Mouse (Mus musculus): Measurements from ENCODE around the gene Mgat5. TPM values are rescaled to one million over a fixed set of nuclear protein-coding genes. Genes with fewer than 3 reads are reported as not detected.

Gene Mgat5
- total RNA-seq (2014; rRNA removed; ENCODE audit: low replicate concordance), result 11.2 and 14.6 TPM in 2 replicates
- polyA plus RNA-seq (2015; fragmentation: Nextera tagmentation; extraction: Ambion mirVana), result 2.1 and 2.4 TPM in 2 replicates

GRCm38 (mm10) chr1:127204817-127205485 is at the start of gene Mgat5:
TSS of gene Mgat5 (plus strand) at chr1:127205015.
- DNase-seq (ENCODE audit: low spot score) (peak; percentile 93), ATAC-seq (ENCODE audit: insufficient read depth, low read depth) (peak; percentile 92)
- peak within 1 kb of the TSS; percentile 84 for H3K4me2 ChIP-seq (ENCODE audit: low read depth, low read length)
- H3K9me3 ChIP-seq (replicated peaks; ENCODE audit: control insufficient read depth, low read length), result no peaks in the 10 kb centered on the region
- H3K4me1 ChIP-seq (ENCODE audit: control insufficient read depth, insufficient read depth), result peaks cover 14% of the 10 kb centered on the region; the same call in 1 of the 2 replicates
- no peaks in the 10 kb centered on the region for H3K36me3 ChIP-seq (replicated peaks; ENCODE audit: control insufficient read depth, insufficient read depth, low read length)
- no peaks in the 10 kb centered on the region for H3K27me3 ChIP-seq (ENCODE audit: control insufficient read depth, insufficient read depth, low read length)
- peak within 1 kb of the TSS; percentile 73 for H3K9ac ChIP-seq (replicated peaks; ENCODE audit: low read depth, low read length)
- WGBS, result under 1% methylated on average over 51 of the region's 51 CpGs
- H3K4me3 ChIP-seq (ENCODE audit: low read depth, low read length), result peak within 1 kb of the TSS; percentile 93
- peak; percentile 23; the same call in 1 of the 2 replicates for TF ChIP-seq CTCF (IDR thresholded peaks at IDR 0.05; ENCODE audit: low read depth)
- no peak for TF ChIP-seq EP300 (IDR thresholded peaks at IDR 0.05; ENCODE audit: low read depth)
- peak within 1 kb of the TSS; percentile 95 for H3K27ac ChIP-seq (ENCODE audit: low read depth)

- Histone ChIP-seq H3K4me1 (ENCODE audit: control insufficient read depth, insufficient read depth) (no peaks in the 10 kb centered on the region), H3K36me3 (replicated peaks; ENCODE audit: control insufficient read depth, insufficient read depth, low read length) (no peaks in the 10 kb centered on the region), H3K27ac (ENCODE audit: low read depth) (no peak overlapping the region), H3K9me3 (replicated peaks; ENCODE audit: control insufficient read depth, low read length) (no peaks in the 10 kb centered on the region), H3K27me3 (ENCODE audit: control insufficient read depth, insufficient read depth, low read length) (no peaks in the 10 kb centered on the region), H3K4me2 (ENCODE audit: low read depth, low read length) (no peak overlapping the region), H3K9ac (replicated peaks; ENCODE audit: low read depth, low read length) (no peak overlapping the region), H3K4me3 (ENCODE audit: low read depth, low read length) (no peak overlapping the region)
- TF ChIP-seq CTCF (IDR thresholded peaks at IDR 0.05; ENCODE audit: low read depth) (no peak), EP300 (IDR thresholded peaks at IDR 0.05; ENCODE audit: low read depth) (no peak)
- no peak for DNase-seq (ENCODE audit: low spot score)
- WGBS, result 88% methylated on average over 5 of the region's 5 CpGs
- no peak for ATAC-seq (ENCODE audit: insufficient read depth, low read depth)
Observed at GRCm38 (mm10) chr1:127160118-127160760, 44.6 kb upstream of the Mgat5 start.

- Histone ChIP-seq H3K36me3 (replicated peaks; ENCODE audit: control insufficient read depth, insufficient read depth, low read length) (no peaks in the 10 kb centered on the region), H3K27me3 (ENCODE audit: control insufficient read depth, insufficient read depth, low read length) (no peaks in the 10 kb centered on the region), H3K9ac (replicated peaks; ENCODE audit: low read depth, low read length) (no peak overlapping the region), H3K4me3 (ENCODE audit: low read depth, low read length) (no peak overlapping the region), H3K4me2 (ENCODE audit: low read depth, low read length) (no peak overlapping the region), H3K4me1 (ENCODE audit: control insufficient read depth, insufficient read depth) (no peaks in the 10 kb centered on the region), H3K27ac (ENCODE audit: low read depth) (no peak overlapping the region), H3K9me3 (replicated peaks; ENCODE audit: control insufficient read depth, low read length) (no peaks in the 10 kb centered on the region)
- no peak for TF ChIP-seq EP300 (IDR thresholded peaks at IDR 0.05; ENCODE audit: low read depth)
- no peak for TF ChIP-seq CTCF (IDR thresholded peaks at IDR 0.05; ENCODE audit: low read depth)
- DNase-seq (ENCODE audit: low spot score) (no peak), ATAC-seq (ENCODE audit: insufficient read depth, low read depth) (no peak)
- WGBS, result 79% methylated on average over 4 of the region's 4 CpGs
Observed at GRCm38 (mm10) chr1:127164589-127165160, 40.1 kb upstream of the Mgat5 start.

GRCm38 (mm10) chr1:127166521-127166920 is 38.3 kb upstream of the Mgat5 start:
- no peaks in the 10 kb centered on the region for H3K4me1 ChIP-seq (ENCODE audit: control insufficient read depth, insufficient read depth)
- no peak overlapping the region for H3K27ac ChIP-seq (ENCODE audit: low read depth)
- H3K4me2 ChIP-seq (ENCODE audit: low read depth, low read length), result no peak overlapping the region
- H3K4me3 ChIP-seq (ENCODE audit: low read depth, low read length), result no peak overlapping the region
- DNase-seq (ENCODE audit: low spot score) (no peak), ATAC-seq (ENCODE audit: insufficient read depth, low read depth) (no peak)
- H3K36me3 ChIP-seq (replicated peaks; ENCODE audit: control insufficient read depth, insufficient read depth, low read length), result no peaks in the 10 kb centered on the region
- H3K27me3 ChIP-seq (ENCODE audit: control insufficient read depth, insufficient read depth, low read length), result no peaks in the 10 kb centered on the region
- TF ChIP-seq EP300 (IDR thresholded peaks at IDR 0.05; ENCODE audit: low read depth) (no peak), CTCF (IDR thresholded peaks at IDR 0.05; ENCODE audit: low read depth) (no peak)
- H3K9me3 ChIP-seq (replicated peaks; ENCODE audit: control insufficient read depth, low read length), result no peaks in the 10 kb centered on the region
- no peak overlapping the region for H3K9ac ChIP-seq (replicated peaks; ENCODE audit: low read depth, low read length)

GRCm38 (mm10) chr1:127167586-127167985 is 37.2 kb upstream of the Mgat5 start:
- WGBS, result 88% methylated on average over 1 of the region's 1 CpGs
- ATAC-seq (ENCODE audit: insufficient read depth, low read depth) (no peak), DNase-seq (ENCODE audit: low spot score) (no peak)
- Histone ChIP-seq H3K27me3 (ENCODE audit: control insufficient read depth, insufficient read depth, low read length) (no peaks in the 10 kb centered on the region), H3K9me3 (replicated peaks; ENCODE audit: control insufficient read depth, low read length) (no peaks in the 10 kb centered on the region), H3K4me1 (ENCODE audit: control insufficient read depth, insufficient read depth) (no peaks in the 10 kb centered on the region), H3K4me3 (ENCODE audit: low read depth, low read length) (no peak overlapping the region), H3K36me3 (replicated peaks; ENCODE audit: control insufficient read depth, insufficient read depth, low read length) (no peaks in the 10 kb centered on the region), H3K27ac (ENCODE audit: low read depth) (no peak overlapping the region), H3K4me2 (ENCODE audit: low read depth, low read length) (no peak overlapping the region), H3K9ac (replicated peaks; ENCODE audit: low read depth, low read length) (no peak overlapping the region)
- TF ChIP-seq CTCF (IDR thresholded peaks at IDR 0.05; ENCODE audit: low read depth), result no peak
- TF ChIP-seq EP300 (IDR thresholded peaks at IDR 0.05; ENCODE audit: low read depth), result no peak

Data from heart, postnatal 0 days (tissue).